Comparison of ENCODE assay signal across 17 mouse cellular contexts in genomic region chr11:15698001-15698756, GRCm38 (mm10).
"Had no signal": no experiment of that assay in that cellular context is flagged by ENCODE, and none has a peak within 500 bp of the region (broad histone marks: within the 10 kb centered on the region; RNA-seq: fewer than 3 reads in every experiment).

No protein-coding gene starts in this region.

- H3K36me3 ChIP-seq: limb, embryonic 12.5 days; lung, embryonic 15.5 days; midbrain, embryonic 15.5 days; neural tube, embryonic 13.5 days had no signal

- H3K4me1 ChIP-seq: limb, embryonic 12.5 days; lung, embryonic 15.5 days; megakaryocyte, embryonic 14.5 days; midbrain, embryonic 15.5 days; neural tube, embryonic 13.5 days had no signal

- H3K27me3 ChIP-seq: limb, embryonic 12.5 days; lung, embryonic 15.5 days; megakaryocyte, embryonic 14.5 days; midbrain, embryonic 15.5 days; neural tube, embryonic 13.5 days had no signal

- H3K9ac ChIP-seq: limb, embryonic 12.5 days; lung, embryonic 15.5 days; midbrain, embryonic 15.5 days; neural tube, embryonic 13.5 days had no signal

- DNase-seq: kidney, adult 8-10 months; kidney, postnatal 4 days; lung, postnatal 14 days; retina, postnatal 1 day; right cerebral cortex, postnatal 4 days; spleen, adult 18-20 months; thymus, postnatal 36 days had no signal

- H3K4me3 ChIP-seq: layer of hippocampus, adult 2 months; limb, embryonic 12.5 days; lung, embryonic 15.5 days; megakaryocyte, embryonic 14.5 days; midbrain, embryonic 15.5 days; neural tube, embryonic 13.5 days had no signal

- ATAC-seq: intestine, postnatal 0 days; midbrain, embryonic 15.5 days had no signal

- H3K9me3 ChIP-seq: limb, embryonic 12.5 days; lung, embryonic 15.5 days; megakaryocyte, embryonic 14.5 days; midbrain, embryonic 15.5 days; neural tube, embryonic 13.5 days had no signal

- H3K27ac ChIP-seq: kidney, postnatal 0 days; layer of hippocampus, adult 2 months; limb, embryonic 12.5 days; lung, embryonic 15.5 days; macrophage; midbrain, embryonic 15.5 days; neural tube, embryonic 13.5 days had no signal

- H3K4me2 ChIP-seq: limb, embryonic 12.5 days; lung, embryonic 15.5 days; midbrain, embryonic 11.5 days; midbrain, embryonic 15.5 days; neural tube, embryonic 13.5 days had no signal
